Mouse (Mus musculus): ENCODE data around the gene Smco2. TPM values are rescaled to one million over a fixed set of nuclear protein-coding genes. Genes with fewer than 3 reads are reported as not detected.

Gene Smco2
- polyA plus RNA-seq (2014; fragmentation: Nextera tagmentation; extraction: Ambion mirVana) = not detected in 2 replicates

- no peak within 1 kb of the TSS for H3K9ac ChIP-seq (ENCODE audit: low read length)
- DNase-seq (ENCODE audit: low spot score) (no peak), ATAC-seq (replicated peaks; ENCODE audit: low FRiP score, low TSS enrichment, low read depth) (no peak)
- no peak within 1 kb of the TSS for H3K4me3 ChIP-seq (ENCODE audit: low read depth, low read length)
- H3K36me3 ChIP-seq (ENCODE audit: control insufficient read depth, insufficient read depth, low read length) = no peaks in the 10 kb centered on the region
- no peak within 1 kb of the TSS for H3K27ac ChIP-seq (ENCODE audit: low read depth)
- H3K4me1 ChIP-seq (replicated peaks; ENCODE audit: control insufficient read depth, insufficient read depth, low read length) = no peaks in the 10 kb centered on the region
- H3K9me3 ChIP-seq (ENCODE audit: control insufficient read depth, low read length) = no peaks in the 10 kb centered on the region
- H3K27me3 ChIP-seq (replicated peaks; ENCODE audit: control insufficient read depth, insufficient read depth, low read length) = no peaks in the 10 kb centered on the region
- no peak within 1 kb of the TSS for H3K4me2 ChIP-seq (ENCODE audit: low read length)
- 80% methylated on average over 4 of the region's 4 CpGs for WGBS
Measured at GRCm38 (mm10) chr6:146850050-146850449, at the start of gene Smco2. TSS of gene Smco2 (plus strand) at chr6:146850104.

- ATAC-seq (replicated peaks; ENCODE audit: low FRiP score, low TSS enrichment, low read depth) (no peak), DNase-seq (ENCODE audit: low spot score) (no peak)
- Histone ChIP-seq H3K4me2 (ENCODE audit: low read length) (no peak overlapping the region), H3K9ac (ENCODE audit: low read length) (no peak overlapping the region), H3K9me3 (ENCODE audit: control insufficient read depth, low read length) (no peaks in the 10 kb centered on the region), H3K4me1 (replicated peaks; ENCODE audit: control insufficient read depth, insufficient read depth, low read length) (no peaks in the 10 kb centered on the region), H3K36me3 (ENCODE audit: control insufficient read depth, insufficient read depth, low read length) (peaks cover 9% of the 10 kb centered on the region; the same call in 1 of the 2 replicates), H3K4me3 (ENCODE audit: low read depth, low read length) (no peak overlapping the region), H3K27me3 (replicated peaks; ENCODE audit: control insufficient read depth, insufficient read depth, low read length) (no peaks in the 10 kb centered on the region), H3K27ac (ENCODE audit: low read depth) (no peak overlapping the region)
- 89% methylated on average over 6 of the region's 6 CpGs for WGBS
Measured at GRCm38 (mm10) chr6:146809991-146810390, 39.9 kb upstream of the Smco2 start.

- Histone ChIP-seq H3K9me3 (ENCODE audit: control insufficient read depth, low read length) (no peaks in the 10 kb centered on the region), H3K36me3 (ENCODE audit: control insufficient read depth, insufficient read depth, low read length) (0 out of 2 replicates have a peak, but pooled peaks cover 9% of the 10 kb centered on the region), H3K4me2 (ENCODE audit: low read length) (no peak overlapping the region), H3K4me1 (replicated peaks; ENCODE audit: control insufficient read depth, insufficient read depth, low read length) (no peaks in the 10 kb centered on the region), H3K4me3 (ENCODE audit: low read depth, low read length) (no peak overlapping the region), H3K27ac (ENCODE audit: low read depth) (no peak overlapping the region), H3K27me3 (replicated peaks; ENCODE audit: control insufficient read depth, insufficient read depth, low read length) (no peaks in the 10 kb centered on the region), H3K9ac (ENCODE audit: low read length) (no peak overlapping the region)
- ATAC-seq (replicated peaks; ENCODE audit: low FRiP score, low TSS enrichment, low read depth) (no peak), DNase-seq (ENCODE audit: low spot score) (no peak)
- 89% methylated on average over 5 of the region's 5 CpGs for WGBS
Measured at GRCm38 (mm10) chr6:146813007-146813406, 36.9 kb upstream of the Smco2 start.

- no peak overlapping the region for H3K4me2 ChIP-seq (ENCODE audit: low read length)
- no peak overlapping the region for H3K27ac ChIP-seq (ENCODE audit: low read depth)
- 83% methylated on average over 29 of the region's 29 CpGs for WGBS
- H3K9me3 ChIP-seq (ENCODE audit: control insufficient read depth, low read length) = no peaks in the 10 kb centered on the region
- no peak overlapping the region for H3K4me3 ChIP-seq (ENCODE audit: low read depth, low read length)
- H3K36me3 ChIP-seq (ENCODE audit: control insufficient read depth, insufficient read depth, low read length) = no peaks in the 10 kb centered on the region
- H3K4me1 ChIP-seq (replicated peaks; ENCODE audit: control insufficient read depth, insufficient read depth, low read length) = no peaks in the 10 kb centered on the region
- no peak for ATAC-seq (replicated peaks; ENCODE audit: low FRiP score, low TSS enrichment, low read depth)
- no peak overlapping the region for H3K9ac ChIP-seq (ENCODE audit: low read length)
- H3K27me3 ChIP-seq (replicated peaks; ENCODE audit: control insufficient read depth, insufficient read depth, low read length) = no peaks in the 10 kb centered on the region
- DNase-seq (ENCODE audit: low spot score) = no peak
Measured at GRCm38 (mm10) chr6:146820177-146820965, 29.5 kb upstream of the Smco2 start.

- H3K4me1 ChIP-seq (replicated peaks; ENCODE audit: control insufficient read depth, insufficient read depth, low read length) = no peaks in the 10 kb centered on the region
- no peak overlapping the region for H3K4me3 ChIP-seq (ENCODE audit: low read depth, low read length)
- ATAC-seq (replicated peaks; ENCODE audit: low FRiP score, low TSS enrichment, low read depth) = no peak
- H3K36me3 ChIP-seq (ENCODE audit: control insufficient read depth, insufficient read depth, low read length) = no peaks in the 10 kb centered on the region
- H3K4me2 ChIP-seq (ENCODE audit: low read length) = no peak overlapping the region
- WGBS = 73% methylated on average over 13 of the region's 13 CpGs
- H3K27ac ChIP-seq (ENCODE audit: low read depth) = no peak overlapping the region
- no peaks in the 10 kb centered on the region for H3K27me3 ChIP-seq (replicated peaks; ENCODE audit: control insufficient read depth, insufficient read depth, low read length)
- no peaks in the 10 kb centered on the region for H3K9me3 ChIP-seq (ENCODE audit: control insufficient read depth, low read length)
- no peak for DNase-seq (ENCODE audit: low spot score)
- H3K9ac ChIP-seq (ENCODE audit: low read length) = no peak overlapping the region
Measured at GRCm38 (mm10) chr6:146821958-146822357, 27.9 kb upstream of the Smco2 start.

GRCm38 (mm10) chr6:146824727-146825486 lies 25.0 kb upstream of the Smco2 start:
- Histone ChIP-seq H3K4me2 (ENCODE audit: low read length) (no peak overlapping the region), H3K9me3 (ENCODE audit: control insufficient read depth, low read length) (no peaks in the 10 kb centered on the region), H3K27ac (ENCODE audit: low read depth) (no peak overlapping the region), H3K4me3 (ENCODE audit: low read depth, low read length) (no peak overlapping the region), H3K9ac (ENCODE audit: low read length) (no peak overlapping the region), H3K36me3 (ENCODE audit: control insufficient read depth, insufficient read depth, low read length) (no peaks in the 10 kb centered on the region), H3K27me3 (replicated peaks; ENCODE audit: control insufficient read depth, insufficient read depth, low read length) (no peaks in the 10 kb centered on the region), H3K4me1 (replicated peaks; ENCODE audit: control insufficient read depth, insufficient read depth, low read length) (no peaks in the 10 kb centered on the region)
- peak; percentile 85 for DNase-seq (ENCODE audit: low spot score)
- 41% methylated on average over 16 of the region's 16 CpGs for WGBS
- 0 out of 2 replicates have a peak, but pooled peaks have one; percentile 23 for ATAC-seq (replicated peaks; ENCODE audit: low FRiP score, low TSS enrichment, low read depth)

- H3K36me3 ChIP-seq (ENCODE audit: control insufficient read depth, insufficient read depth, low read length) = no peaks in the 10 kb centered on the region
- no peak overlapping the region for H3K27ac ChIP-seq (ENCODE audit: low read depth)
- no peak overlapping the region for H3K4me2 ChIP-seq (ENCODE audit: low read length)
- ATAC-seq (replicated peaks; ENCODE audit: low FRiP score, low TSS enrichment, low read depth) = 0 out of 2 replicates have a peak, but pooled peaks have one; percentile 20
- H3K27me3 ChIP-seq (replicated peaks; ENCODE audit: control insufficient read depth, insufficient read depth, low read length) = no peaks in the 10 kb centered on the region
- no peak for DNase-seq (ENCODE audit: low spot score)
- no peak overlapping the region for H3K9ac ChIP-seq (ENCODE audit: low read length)
- no peaks in the 10 kb centered on the region for H3K4me1 ChIP-seq (replicated peaks; ENCODE audit: control insufficient read depth, insufficient read depth, low read length)
- H3K9me3 ChIP-seq (ENCODE audit: control insufficient read depth, low read length) = no peaks in the 10 kb centered on the region
- WGBS = 79% methylated on average over 1 of the region's 1 CpGs
- H3K4me3 ChIP-seq (ENCODE audit: low read depth, low read length) = no peak overlapping the region
Measured at GRCm38 (mm10) chr6:146825487-146825773, 24.5 kb upstream of the Smco2 start.

GRCm38 (mm10) chr6:146831320-146831719 lies 18.6 kb upstream of the Smco2 start:
- no peak overlapping the region for H3K4me2 ChIP-seq (ENCODE audit: low read length)
- H3K4me1 ChIP-seq (replicated peaks; ENCODE audit: control insufficient read depth, insufficient read depth, low read length) = 0 out of 2 replicates have a peak, but pooled peaks cover 2% of the 10 kb centered on the region
- no peaks in the 10 kb centered on the region for H3K9me3 ChIP-seq (ENCODE audit: control insufficient read depth, low read length)
- H3K36me3 ChIP-seq (ENCODE audit: control insufficient read depth, insufficient read depth, low read length) = no peaks in the 10 kb centered on the region
- H3K27ac ChIP-seq (ENCODE audit: low read depth) = no peak overlapping the region
- WGBS = 90% methylated on average over 12 of the region's 12 CpGs
- H3K4me3 ChIP-seq (ENCODE audit: low read depth, low read length) = no peak overlapping the region
- DNase-seq (ENCODE audit: low spot score) (no peak), ATAC-seq (replicated peaks; ENCODE audit: low FRiP score, low TSS enrichment, low read depth) (no peak)
- H3K9ac ChIP-seq (ENCODE audit: low read length) = no peak overlapping the region
- no peaks in the 10 kb centered on the region for H3K27me3 ChIP-seq (replicated peaks; ENCODE audit: control insufficient read depth, insufficient read depth, low read length)

Data from intestine, embryonic 14.5 days (tissue).